ENCODE assay signal across 8 mouse cellular contexts in genomic region chr2:37969713-37970485, GRCm38 (mm10).
A peak's percentile ranks its signal among the peaks of the same experiment; 100 is the strongest.
DNase-seq lines count a peak whose midpoint lies in the region; ATAC-seq and TF ChIP-seq lines count a peak whose summit lies in the region.
"Had no signal": no experiment of that assay in that cellular context is flagged by ENCODE, and none has a peak within 500 bp of the region (broad histone marks: within the 10 kb centered on the region; RNA-seq: fewer than 3 reads in every experiment).

No protein-coding gene starts in this region.

- no peak for TF ChIP-seq POLR2A in lung, adult 2 months (IDR thresholded peaks at IDR 0.05; ENCODE audit: borderline replicate concordance, extremely low read depth, low read depth, low read length)

- H3K36me3 ChIP-seq in forebrain, embryonic 14.5 days (ENCODE audit: control insufficient read depth, insufficient read depth, low read length): no peaks in the 10 kb centered on the region
- H3K36me3 ChIP-seq in limb, embryonic 10.5 days: no peaks in the 10 kb centered on the region
- H3K36me3 ChIP-seq in liver, embryonic 12.5 days: no peaks in the 10 kb centered on the region

- no peaks in the 10 kb centered on the region for H3K27me3 ChIP-seq in forebrain, embryonic 14.5 days (replicated peaks; ENCODE audit: control insufficient read depth, insufficient read depth, low read length)
- H3K27me3 ChIP-seq in limb, embryonic 10.5 days (ENCODE audit: low read depth, poor library complexity, severe bottlenecking): peaks cover 25% of the 10 kb centered on the region; the same call in 1 of the 2 replicates
- H3K27me3 ChIP-seq in liver, embryonic 12.5 days (replicated peaks): no peaks in the 10 kb centered on the region

- peak; percentile 87 for ATAC-seq in forebrain, embryonic 14.5 days
- ATAC-seq in liver, embryonic 12.5 days: no peak

- no peak for DNase-seq in lung, adult 2 months
- no peak for DNase-seq in lung, adult 18-20 months
- peak; percentile 7 to 38 for DNase-seq in adrenal gland, postnatal 36 days
- peak; percentile 71 for DNase-seq in forebrain, embryonic 14.5 days (ENCODE audit: low spot score)
- DNase-seq in limb, embryonic 10.5 days (ENCODE audit: low spot score): no peak
- DNase-seq in spleen, postnatal 4 days (ENCODE audit: low spot score in 2 of 2): no peak
- DNase-seq: cerebellum, adult 9-11 months had no signal

- H3K4me1 ChIP-seq in lung, adult 2 months (ENCODE audit: control insufficient read depth, insufficient read depth, low read length): peaks cover 3% of the 10 kb centered on the region; the same call in 1 of the 2 replicates
- 0 out of 2 replicates have a peak, but pooled peaks cover 6% of the 10 kb centered on the region for H3K4me1 ChIP-seq in forebrain, embryonic 14.5 days (ENCODE audit: control insufficient read depth, insufficient read depth, low read length)
- H3K4me1 ChIP-seq in limb, embryonic 10.5 days: peaks cover 61% of the 10 kb centered on the region
- H3K4me1 ChIP-seq in liver, embryonic 12.5 days: 0 out of 2 replicates have a peak, but pooled peaks cover 5% of the 10 kb centered on the region

- TF ChIP-seq CTCF in lung, adult 2 months (IDR thresholded peaks at IDR 0.05; ENCODE audit: insufficient read depth, low read length): 0 out of 2 replicates have a peak, but pooled peaks have one; percentile 15

- WGBS in lung, adult 2 months: 45% methylated on average over 5 of the region's 5 CpGs
- WGBS in forebrain, embryonic 14.5 days: 27% methylated on average over 5 of the region's 5 CpGs
- 40% methylated on average over 5 of the region's 5 CpGs for WGBS in limb, embryonic 10.5 days
- WGBS in liver, embryonic 12.5 days (ENCODE audit: insufficient replicate concordance): 62% methylated on average over 5 of the region's 5 CpGs

- H3K27ac ChIP-seq in forebrain, embryonic 14.5 days (ENCODE audit: low read depth, low read length): 0 out of 2 replicates have a peak overlapping the region, but pooled peaks have one; percentile 1
- H3K27ac ChIP-seq in limb, embryonic 10.5 days: peak overlapping the region; percentile 61
- no peak overlapping the region for H3K27ac ChIP-seq in liver, embryonic 12.5 days

- H3K4me3 ChIP-seq in lung, adult 2 months (replicated peaks; ENCODE audit: extremely low read depth, low read depth, low read length): no peak overlapping the region
- H3K4me3 ChIP-seq in forebrain, embryonic 14.5 days (ENCODE audit: low read depth, low read length): no peak overlapping the region
- H3K4me3 ChIP-seq in limb, embryonic 10.5 days: no peak overlapping the region
- no peak overlapping the region for H3K4me3 ChIP-seq in liver, embryonic 12.5 days

- no peak overlapping the region for H3K4me2 ChIP-seq in forebrain, embryonic 14.5 days (ENCODE audit: low read length)
- no peak overlapping the region for H3K4me2 ChIP-seq in liver, embryonic 12.5 days

- no peaks in the 10 kb centered on the region for H3K9me3 ChIP-seq in forebrain, embryonic 14.5 days (replicated peaks; ENCODE audit: control insufficient read depth, low read length)
- H3K9me3 ChIP-seq in limb, embryonic 10.5 days (replicated peaks): no peaks in the 10 kb centered on the region
- no peaks in the 10 kb centered on the region for H3K9me3 ChIP-seq in liver, embryonic 12.5 days (replicated peaks)

- no peak overlapping the region for H3K9ac ChIP-seq in forebrain, embryonic 14.5 days (ENCODE audit: low read length)
- no peak overlapping the region for H3K9ac ChIP-seq in liver, embryonic 12.5 days

Comparison
In these comparisons a context has a peak if more than half of its experiments do, and no peak if none do; other contexts are left out.
1. DNase-seq: peak in adrenal gland, postnatal 36 days (2 of 2) and forebrain, embryonic 14.5 days (single experiment); none in lung, adult 2 months (single experiment), lung, adult 18-20 months (0 of 2), limb, embryonic 10.5 days (single experiment) and spleen, postnatal 4 days (0 of 2).